Mouse (Mus musculus) MEL (cell line): ENCODE data around the gene Ovol2. TPM values are rescaled to one million over a fixed set of nuclear protein-coding genes. Genes with fewer than 3 reads are reported as not detected.
A peak's percentile ranks its signal among the peaks of the same experiment; 100 is the strongest.

Source experiments
- DNase-seq: peaks from one replicate; pipeline ENCODE4 v3.0.0; 2011; ENCODE audit warnings: low read depth, low spot score
- H3K27ac ChIP-seq: 2 replicates; pipeline ENCODE4 v1.5.1; 2012; ENCODE audit warnings: low read depth, mild to moderate bottlenecking, control low read depth, low read length, moderate library complexity; ENCODE audit not compliant: control insufficient read depth
- H3K27me3 ChIP-seq, 2 experiments: fragments of 150-350 bp in 1 of 2; sonication (generic) in 1 of 2; 2 replicates each; pipeline ENCODE4 v1.6.1; 2012; ENCODE audit warnings: low read length in 2 of 2, mild to moderate bottlenecking in 2 of 2, improper control_type of control experiment in 1 of 2, moderate library complexity in 1 of 2; ENCODE audit not compliant: insufficient read depth in 2 of 2, control insufficient read depth in 1 of 2
- H3K36me3 ChIP-seq, 2 experiments: 2 replicates each; pipeline ENCODE4 v1.6.1; 2012 to 2014; ENCODE audit warnings: low read length in 2 of 2, improper control_type of control experiment in 1 of 2, inconsistent platforms in 1 of 2, mild to moderate bottlenecking in 1 of 2; ENCODE audit not compliant: insufficient read depth in 2 of 2, control insufficient read depth in 1 of 2
- H3K4me1 ChIP-seq, 2 experiments: fragments of 150-350 bp in 1 of 2; sonication (generic) in 1 of 2; 2 replicates each; pipeline ENCODE4 v1.6.1; 2012; ENCODE audit warnings: low read length in 2 of 2, improper control_type of control experiment in 1 of 2, mild to moderate bottlenecking in 1 of 2; ENCODE audit not compliant: insufficient read depth in 2 of 2, control insufficient read depth in 1 of 2
- H3K4me3 ChIP-seq, 2 experiments: fragments of 150-350 bp in 1 of 2; sonication (generic) in 1 of 2; 2 replicates each; pipeline ENCODE4 v1.5.1; 2012; ENCODE audit warnings: low read depth in 2 of 2, low read length in 2 of 2, mild to moderate bottlenecking in 2 of 2, moderate library complexity in 2 of 2, control low read depth in 1 of 2, improper control_type of control experiment in 1 of 2; ENCODE audit not compliant: control insufficient read depth in 1 of 2, insufficient read depth in 1 of 2
- H3K79me2 ChIP-seq: 2 replicates; pipeline ENCODE4 v1.6.1; 2012; ENCODE audit warnings: mild to moderate bottlenecking, low read length, moderate library complexity; ENCODE audit not compliant: control insufficient read depth, poor library complexity, insufficient read depth
- H3K9ac ChIP-seq: 2 replicates; pipeline ENCODE4 v1.6.1; 2012; ENCODE audit warnings: low read depth, mild to moderate bottlenecking, control low read depth, low read length, moderate library complexity; ENCODE audit not compliant: control insufficient read depth, poor library complexity, severe bottlenecking
- H3K9me3 ChIP-seq: fragments of 150-350 bp; sonication (generic); replicated peaks from 2 replicates; pipeline ENCODE4 v1.6.1; 2012; ENCODE audit warnings: mild to moderate bottlenecking, low read length, improper control_type of control experiment, moderate library complexity; ENCODE audit not compliant: insufficient read depth
- BHLHE40 ChIP-seq: IDR thresholded peaks from 2 replicates; pipeline ENCODE4 v1.6.1; 2012; ENCODE audit warnings: low read depth, mild to moderate bottlenecking, inconsistent platforms, low read length, improper control_type of control experiment, borderline replicate concordance
- CHD2 ChIP-seq: IDR thresholded peaks from 2 replicates; pipeline ENCODE4 v1.6.1; 2011; ENCODE audit warnings: low read length, improper control_type of control experiment
- E2F4 ChIP-seq: IDR thresholded peaks from 2 replicates; pipeline ENCODE4 v1.6.1; 2011; ENCODE audit warnings: low read depth, low read length, improper control_type of control experiment, borderline replicate concordance
- EP300 ChIP-seq, 2 experiments: IDR thresholded peaks; 2 replicates each; pipeline ENCODE4 v1.6.1; 2011; ENCODE audit warnings: improper control_type of control experiment in 2 of 2, low read length in 2 of 2, low read depth in 1 of 2, mild to moderate bottlenecking in 1 of 2
- ETS1 ChIP-seq: IDR thresholded peaks from 2 replicates; pipeline ENCODE4 v1.6.1; 2012; ENCODE audit warnings: low read depth, mild to moderate bottlenecking, inconsistent platforms, low read length, improper control_type of control experiment, moderate library complexity
- GABPA ChIP-seq: IDR thresholded peaks from 2 replicates; pipeline ENCODE4 v1.6.1; 2012; ENCODE audit warnings: low read depth, mild to moderate bottlenecking, inconsistent platforms, low read length, improper control_type of control experiment, moderate library complexity
- GATA1 ChIP-seq: IDR thresholded peaks from 2 replicates; pipeline ENCODE4 v1.6.1; 2011; ENCODE audit warnings: low read depth, low read length, improper control_type of control experiment
- HCFC1 ChIP-seq: IDR thresholded peaks from 2 replicates; pipeline ENCODE4 v1.6.1; 2012; ENCODE audit warnings: low read depth, mild to moderate bottlenecking, inconsistent platforms, low read length, improper control_type of control experiment, moderate library complexity
- JUND ChIP-seq: IDR thresholded peaks from 2 replicates; pipeline ENCODE4 v1.6.1; 2011; ENCODE audit warnings: low read depth, mild to moderate bottlenecking, improper control_type of control experiment, low read length
- KAT2A ChIP-seq: conservative IDR thresholded peaks from 2 replicates; pipeline ENCODE4 v1.6.1; 2012; ENCODE audit warnings: low read depth, low read length, improper control_type of control experiment, inconsistent platforms
- MAFK ChIP-seq: IDR thresholded peaks from 2 replicates; pipeline ENCODE4 v1.6.1; 2011; ENCODE audit warnings: low read depth, mild to moderate bottlenecking, low read length, improper control_type of control experiment, borderline replicate concordance
- MAX ChIP-seq: IDR thresholded peaks from 2 replicates; pipeline ENCODE4 v1.6.1; 2011; ENCODE audit warnings: low read length, improper control_type of control experiment
- MAZ ChIP-seq: IDR thresholded peaks from 2 replicates; pipeline ENCODE4 v1.6.1; 2012; ENCODE audit warnings: low read depth, mild to moderate bottlenecking, inconsistent platforms, low read length, improper control_type of control experiment
- MEF2A ChIP-seq: IDR thresholded peaks from 2 replicates; pipeline ENCODE4 v1.6.1; 2014; ENCODE audit warnings: low read depth, mild to moderate bottlenecking, inconsistent platforms, low read length, improper control_type of control experiment; ENCODE audit not compliant: poor library complexity, insufficient replicate concordance, severe bottlenecking; ENCODE audit errors: extremely low read depth
- MXI1 ChIP-seq: IDR thresholded peaks from 2 replicates; pipeline ENCODE4 v1.6.1; 2011; ENCODE audit warnings: mild to moderate bottlenecking, low read depth, low read length, improper control_type of control experiment
- MYC ChIP-seq: IDR thresholded peaks from 2 replicates; pipeline ENCODE4 v1.6.1; 2011; ENCODE audit warnings: low read depth, mild to moderate bottlenecking, low read length, improper control_type of control experiment, moderate library complexity
- NELFE ChIP-seq: IDR thresholded peaks from 2 replicates; pipeline ENCODE4 v1.6.1; 2011; ENCODE audit warnings: low read depth, low read length, improper control_type of control experiment
- POLR2A ChIP-seq, 2 experiments: IDR thresholded peaks; 2 replicates each; pipeline ENCODE4 v1.6.1; 2011 to 2012; ENCODE audit warnings: low read length in 2 of 2, mild to moderate bottlenecking in 2 of 2, control low read depth in 1 of 2, improper control_type of control experiment in 1 of 2, low read depth in 1 of 2, moderate library complexity in 1 of 2; ENCODE audit not compliant: control insufficient read depth in 1 of 2, insufficient read depth in 1 of 2, poor library complexity in 1 of 2
- POLR2AphosphoS2 ChIP-seq: IDR thresholded peaks from 2 replicates; pipeline ENCODE4 v1.6.1; 2011; ENCODE audit warnings: low read length, improper control_type of control experiment
- POLR2AphosphoS5 ChIP-seq: IDR thresholded peaks from 2 replicates; pipeline ENCODE4 v1.6.1; 2012; ENCODE audit warnings: low read depth, borderline replicate concordance, mild to moderate bottlenecking, inconsistent platforms, low read length, moderate library complexity, mixed read lengths
- RAD21 ChIP-seq: IDR thresholded peaks from 2 replicates; pipeline ENCODE4 v1.6.1; 2011; ENCODE audit warnings: mild to moderate bottlenecking, low read depth, low read length, improper control_type of control experiment
- RCOR1 ChIP-seq: IDR thresholded peaks from 2 replicates; pipeline ENCODE4 v1.6.1; 2012; ENCODE audit warnings: low read depth, mild to moderate bottlenecking, inconsistent platforms, low read length, improper control_type of control experiment
- SIN3A ChIP-seq: IDR thresholded peaks from 2 replicates; pipeline ENCODE4 v1.6.1; 2012; ENCODE audit warnings: low read length, improper control_type of control experiment, inconsistent platforms
- TAL1 ChIP-seq: IDR thresholded peaks from 2 replicates; pipeline ENCODE4 v1.6.1; 2012; ENCODE audit warnings: mild to moderate bottlenecking, inconsistent platforms, low read length, moderate library complexity, mixed read lengths
- TBP ChIP-seq: IDR thresholded peaks from 2 replicates; pipeline ENCODE4 v1.8.0; 2011; ENCODE audit warnings: low read depth, low read length, improper control_type of control experiment
- TCF12 ChIP-seq: IDR thresholded peaks from 2 replicates; pipeline ENCODE4 v1.6.1; 2014; ENCODE audit warnings: low read depth, mild to moderate bottlenecking, inconsistent platforms, low read length, improper control_type of control experiment, moderate library complexity
- UBTF ChIP-seq: IDR thresholded peaks from 2 replicates; pipeline ENCODE4 v1.6.1; 2012; ENCODE audit warnings: low read depth, mild to moderate bottlenecking, inconsistent platforms, low read length, improper control_type of control experiment, moderate library complexity, borderline replicate concordance; ENCODE audit not compliant: insufficient read depth
- USF1 ChIP-seq: IDR thresholded peaks from 2 replicates; pipeline ENCODE4 v1.6.1; 2014; ENCODE audit warnings: low read depth, mild to moderate bottlenecking, inconsistent platforms, low read length, improper control_type of control experiment, moderate library complexity
- USF2 ChIP-seq, 2 experiments: IDR thresholded peaks; 2 replicates each; pipeline ENCODE4 v1.6.1; 2011 to 2012; ENCODE audit warnings: improper control_type of control experiment in 2 of 2, low read length in 2 of 2, borderline replicate concordance in 1 of 2, inconsistent platforms in 1 of 2, low read depth in 1 of 2, mild to moderate bottlenecking in 1 of 2; ENCODE audit not compliant: insufficient read depth in 1 of 2
- ZC3H11A ChIP-seq: IDR thresholded peaks from 2 replicates; pipeline ENCODE4 v1.6.1; 2012; ENCODE audit warnings: low read depth, mild to moderate bottlenecking, inconsistent platforms, low read length, improper control_type of control experiment
- ZKSCAN1 ChIP-seq: IDR thresholded peaks from 2 replicates; pipeline ENCODE4 v1.6.1; 2012; ENCODE audit warnings: low read depth, mild to moderate bottlenecking, inconsistent platforms, low read length, improper control_type of control experiment, moderate library complexity
- ZMIZ1 ChIP-seq: IDR thresholded peaks from 2 replicates; pipeline ENCODE4 v1.6.1; 2012; ENCODE audit warnings: low read depth, mild to moderate bottlenecking, inconsistent platforms, low read length, improper control_type of control experiment, moderate library complexity
- ZNF384 ChIP-seq: IDR thresholded peaks from 2 replicates; pipeline ENCODE4 v1.6.1; 2012; ENCODE audit warnings: low read depth, mild to moderate bottlenecking, inconsistent platforms, low read length, improper control_type of control experiment
- polyA plus RNA-seq, 2 experiments: library from polyadenylated mRNA; stranded (reverse) in 1 of 2; unstranded in 1 of 2; fragments of >175 nt in 1 of 2; fragments of >200 nt in 1 of 2; gene quantifications; 2 replicates each; pipeline versions ENCODE4 v1.2.1 to v1.2.4; 2012; ENCODE audit warnings: low replicate concordance in 2 of 2, low read depth in 1 of 2; ENCODE audit not compliant: insufficient read length in 2 of 2, insufficient read depth in 1 of 2, missing spikeins in 1 of 2
- total RNA-seq: library from RNA; depleted of rRNA; stranded (reverse); fragments of 300-350 nt; gene quantifications from 2 replicates; pipeline ENCODE4 v1.2.3, GENCODE M21; 2012

The Ovol2 gene
- total and polyA plus RNA-seq, 3 experiments: not detected

DNA sequence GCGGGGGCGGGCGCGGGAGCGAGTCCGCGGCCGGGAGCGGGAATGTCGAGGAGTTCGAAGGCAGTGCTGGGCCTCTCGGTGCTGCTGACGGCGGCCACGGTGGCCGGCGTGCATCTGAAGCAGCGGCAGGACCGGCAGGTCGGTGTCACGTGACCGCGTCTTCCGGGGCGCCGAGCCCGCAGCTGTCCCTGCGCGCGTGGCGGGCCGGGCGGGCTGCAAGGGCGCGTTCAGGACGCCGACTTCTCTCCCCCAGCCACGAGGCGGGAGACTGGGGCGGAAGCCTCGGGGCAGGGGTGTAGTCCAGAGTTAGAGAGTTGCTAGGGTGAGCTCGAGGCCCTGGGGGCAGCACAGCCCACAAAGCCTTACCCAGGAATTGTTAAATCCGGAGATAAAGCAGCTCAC lies 37.1 kb upstream of the Ovol2 start:
- H3K4me3 ChIP-seq: peak overlapping the region; percentile 79 to 92
- H3K79me2 ChIP-seq: peaks cover 24% of the 10 kb centered on the region

DNA sequence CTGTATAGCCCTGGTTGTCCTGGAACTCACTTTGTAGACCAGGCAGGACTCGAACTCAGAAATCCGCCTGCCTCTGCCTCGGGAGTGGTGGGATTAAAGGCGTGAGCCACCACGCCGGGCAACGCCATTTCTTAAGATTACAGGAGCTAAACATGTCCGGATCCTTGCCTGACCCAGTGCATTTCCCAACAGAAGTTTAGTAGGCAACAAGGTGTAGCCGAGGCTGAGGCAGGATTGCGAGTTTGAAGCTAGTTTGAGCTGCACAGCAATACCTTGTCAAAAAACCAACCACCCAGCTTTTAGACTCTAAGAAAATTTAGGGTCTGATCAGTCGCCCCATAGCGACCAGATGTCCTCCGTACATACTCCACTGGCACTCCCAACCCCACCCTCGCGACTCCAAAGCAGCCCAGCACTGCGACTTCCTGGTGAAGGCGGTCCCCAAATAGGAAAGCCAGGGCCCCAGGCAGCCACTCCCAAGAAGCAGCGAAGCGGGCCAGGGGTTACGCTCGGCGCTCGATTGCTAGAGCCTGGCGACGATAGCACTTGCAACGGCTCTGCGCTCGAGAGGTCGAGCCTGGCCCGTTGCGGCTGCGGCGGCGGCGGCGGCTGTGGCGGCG lies 36.6 kb upstream of the Ovol2 start, which contains the start of the genes Kat14 and Pet117:
Kat14 (plus strand) TSS at position 584 of the 620 bp plus-strand sequence.
Pet117 (plus strand) TSS at position 597 of the 620 bp plus-strand sequence.
- Histone ChIP-seq H3K27ac (peak within 1 kb of the TSS; percentile 93), H3K4me3 (peak within 1 kb of the TSS; percentile 92 to 95), H3K36me3 (peaks cover 6 to 12% of the 10 kb centered on the region in 2 experiments), H3K9me3 (no peaks in the 10 kb centered on the region), H3K9ac (peak within 1 kb of the TSS; percentile 98), H3K79me2 (peaks cover 24% of the 10 kb centered on the region), H3K4me1 (peaks cover 3 to 7% of the 10 kb centered on the region in 2 experiments; a peak in 3 of 4 replicates), H3K27me3 (no peaks in the 10 kb centered on the region; a peak in 1 of 4 replicates)
- DNase-seq: peak; percentile 97
- peak; percentile 78 for TF ChIP-seq MAZ
- no peak for TF ChIP-seq RAD21
- peak; percentile 89 for TF ChIP-seq HCFC1
- TF ChIP-seq ETS1: peak; percentile 69; the same call in 1 of the 2 replicates
- TF ChIP-seq ZC3H11A: no peak
- TF ChIP-seq POLR2AphosphoS5: no peak
- peak; percentile 98 for TF ChIP-seq SIN3A
- no peak for TF ChIP-seq USF2 (IDR thresholded peaks at IDR 0.05; ENCODE audit: borderline replicate concordance in 1 of 2, insufficient read depth in 1 of 2, low read depth in 1 of 2, low read length in 2 of 2)
- TF ChIP-seq KAT2A: peak; percentile 68; the same call in 1 of the 2 replicates
- peak; percentile 56; the same call in 1 of the 2 replicates for TF ChIP-seq GABPA
- TF ChIP-seq GATA1: no peak
- TF ChIP-seq EP300 (IDR thresholded peaks at IDR 0.05; ENCODE audit: low read depth in 1 of 2, low read length in 2 of 2): peak; percentile 38 to 66; a peak in 3 of 4 replicates
- TF ChIP-seq RCOR1: peak; percentile 39; the same call in 1 of the 2 replicates
- peak; percentile 75; the same call in 1 of the 2 replicates for TF ChIP-seq TCF12
- TF ChIP-seq USF1: no peak
- TF ChIP-seq MXI1: peak; percentile 71
- TF ChIP-seq ZNF384: no peak

More for the DNA sequence above, 37.1 kb upstream of the Ovol2 start:
- peaks cover 6 to 12% of the 10 kb centered on the region in 2 experiments for H3K36me3 ChIP-seq
- no peaks in the 10 kb centered on the region; a peak in 1 of 4 replicates for H3K27me3 ChIP-seq
- H3K4me1 ChIP-seq: peaks cover 3 to 7% of the 10 kb centered on the region in 2 experiments; a peak in 3 of 4 replicates
- no peaks in the 10 kb centered on the region for H3K9me3 ChIP-seq
- DNase-seq: peak; percentile 85
- H3K27ac ChIP-seq: peak overlapping the region; percentile 93
- peak overlapping the region; percentile 98 for H3K9ac ChIP-seq
- TF ChIP-seq MEF2A (no peak), NELFE (no peak), MYC (peak; percentile 52; the same call in 1 of the 2 replicates), BHLHE40 (peak; percentile 76; the same call in 1 of the 2 replicates), GABPA (no peak), POLR2A (IDR thresholded peaks at IDR 0.05; ENCODE audit: control insufficient read depth in 1 of 2, insufficient read depth in 1 of 2, low read depth in 1 of 2, low read length in 2 of 2, poor library complexity in 1 of 2) (peak; percentile 68 to 74; a peak in 3 of 4 replicates), JUND (no peak), E2F4 (no peak), ZKSCAN1 (no peak), MXI1 (peak; percentile 42; the same call in 1 of the 2 replicates), MAFK (no peak), SIN3A (peak; percentile 49; the same call in 1 of the 2 replicates), TBP (0 out of 2 replicates have a peak, but pooled peaks have one; percentile 22), UBTF (no peak), POLR2AphosphoS5 (no peak), POLR2AphosphoS2 (no peak), ZNF384 (no peak), GATA1 (no peak), HCFC1 (no peak), TAL1 (no peak), CHD2 (no peak), RAD21 (no peak), ETS1 (no peak), ZMIZ1 (no peak), ZC3H11A (no peak), MAX (peak; percentile 18; the same call in 1 of the 2 replicates), RCOR1 (no peak), EP300 (IDR thresholded peaks at IDR 0.05; ENCODE audit: low read depth in 1 of 2, low read length in 2 of 2) (no peak), USF2 (IDR thresholded peaks at IDR 0.05; ENCODE audit: borderline replicate concordance in 1 of 2, insufficient read depth in 1 of 2, low read depth in 1 of 2, low read length in 2 of 2) (peak in 1 of 2 experiments; percentile 67; a peak in 2 of 4 replicates), KAT2A (no peak), USF1 (peak; percentile 93)
